Mouse (Mus musculus): ENCODE results near the gene Atrnl1.

DNA sequence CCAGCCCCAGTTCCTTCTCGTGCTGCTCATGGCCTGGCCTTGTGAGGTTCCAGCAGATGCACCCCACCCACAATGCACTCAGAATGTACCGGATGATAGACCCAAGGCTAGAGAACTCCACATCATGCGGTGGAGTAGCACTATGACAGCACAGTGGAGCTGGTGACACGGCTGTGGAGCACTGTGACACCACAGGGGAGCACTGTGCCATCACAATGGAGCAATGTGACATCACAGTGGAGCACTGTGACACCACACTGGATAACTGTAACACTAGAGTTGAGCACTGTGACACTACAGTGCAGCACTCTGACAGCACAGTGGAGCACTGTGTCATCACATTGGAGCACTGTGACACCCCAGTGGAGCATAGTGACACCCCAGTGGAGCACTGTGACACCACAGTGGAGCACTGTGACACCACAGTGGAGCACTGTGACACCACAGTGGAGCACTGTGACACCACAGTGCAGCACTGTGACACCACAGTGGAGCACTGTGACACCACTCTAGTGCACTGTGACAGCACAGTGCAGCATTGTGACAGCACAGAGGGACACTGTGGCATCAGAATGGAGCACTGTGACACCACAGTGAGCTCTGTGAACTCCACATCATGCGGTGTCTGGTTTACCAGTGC lies 502.4 kb downstream of the Atrnl1 start:
- no peak for TF ChIP-seq POLR2A (IDR thresholded peaks at IDR 0.05; ENCODE audit: extremely low read depth, insufficient read depth, low read length)
- TF ChIP-seq CTCF (IDR thresholded peaks at IDR 0.05; ENCODE audit: extremely low read depth, insufficient read depth, low read length) = no peak
